Mouse (Mus musculus): ENCODE results near the gene Magi2. TPM values are rescaled to one million over a fixed set of nuclear protein-coding genes. Genes with fewer than 3 reads are reported as not detected.

Magi2 gene
- polyA plus RNA-seq, 1 experiment from 2014 or later: 5.0 TPM

DNA sequence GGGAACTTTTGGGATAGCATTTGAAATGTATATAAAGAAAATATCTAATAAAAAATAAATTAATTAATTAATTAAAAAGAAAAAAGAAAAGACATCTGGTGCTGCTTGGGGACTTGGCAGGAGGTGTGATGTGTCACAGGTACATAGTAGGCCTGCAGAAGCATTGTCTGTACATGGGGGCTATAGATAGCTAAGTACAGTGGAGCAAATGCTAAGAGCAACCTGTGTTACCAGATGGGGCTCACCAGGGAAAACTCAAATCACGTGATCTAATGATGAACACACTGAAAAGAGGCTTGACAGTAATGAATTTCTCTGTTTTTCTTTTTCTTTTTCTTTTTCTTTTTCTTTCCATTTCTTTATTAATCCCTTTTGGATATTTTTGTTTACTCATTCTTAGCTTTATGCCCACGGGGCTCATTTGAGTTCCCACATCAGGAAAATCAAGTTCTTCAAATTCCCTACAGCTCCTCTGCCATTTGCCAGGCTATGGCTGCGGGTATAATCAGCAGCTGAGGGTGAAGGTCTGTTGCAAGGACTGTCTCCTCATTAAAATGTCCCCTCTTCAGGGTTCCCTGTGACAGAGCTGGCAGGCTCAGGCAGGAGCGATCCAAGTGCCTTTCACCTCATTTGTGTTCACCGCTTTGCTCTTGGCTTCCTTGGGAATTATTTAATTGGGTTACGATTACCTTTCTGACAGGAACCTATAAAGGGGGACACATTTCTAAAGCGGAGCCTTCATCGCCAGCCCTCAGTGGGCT, 1058.4 kb downstream of the Magi2 start:
- Histone ChIP-seq H3K27ac (no peak overlapping the region), H3K9ac (no peak overlapping the region), H3K4me3 (replicated peaks) (no peak overlapping the region), H3K4me2 (no peak overlapping the region), H3K27me3 (replicated peaks) (no peaks in the 10 kb centered on the region), H3K9me3 (no peaks in the 10 kb centered on the region), H3K4me1 (no peaks in the 10 kb centered on the region), H3K36me3 (no peaks in the 10 kb centered on the region)
- ATAC-seq (ENCODE audit: insufficient read depth, low FRiP score, low read depth): no peak
- 78% methylated on average over 8 of the region's 8 CpGs for WGBS

DNA sequence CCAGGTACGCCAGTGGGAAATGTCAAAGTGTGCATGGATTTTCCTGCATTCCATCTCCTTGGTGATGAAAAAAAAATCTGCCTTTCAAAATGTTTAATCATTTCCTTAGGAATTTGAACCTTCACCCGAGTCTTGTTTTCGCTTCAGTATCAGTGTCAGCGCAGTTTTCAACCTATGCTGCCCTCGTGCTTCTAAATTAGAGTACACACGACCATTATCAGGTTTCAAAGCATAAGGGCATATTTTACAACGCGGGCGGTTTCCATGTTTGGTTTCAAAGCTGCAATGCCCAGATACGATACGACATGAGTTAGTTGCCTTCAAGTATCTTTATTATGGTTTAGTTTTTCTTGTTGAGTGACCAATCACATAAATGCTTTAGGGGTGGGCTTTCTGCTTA, 1067.7 kb downstream of the Magi2 start:
- Histone ChIP-seq H3K27ac (no peak overlapping the region), H3K4me2 (no peak overlapping the region), H3K9ac (no peak overlapping the region), H3K4me1 (no peaks in the 10 kb centered on the region), H3K4me3 (replicated peaks) (no peak overlapping the region), H3K9me3 (no peaks in the 10 kb centered on the region), H3K36me3 (no peaks in the 10 kb centered on the region), H3K27me3 (replicated peaks) (no peaks in the 10 kb centered on the region)
- 39% methylated on average over 11 of the region's 11 CpGs for WGBS
- ATAC-seq (ENCODE audit: insufficient read depth, low FRiP score, low read depth): no peak

GRCm38 (mm10) chr5:20299816-20300215, 1073.0 kb downstream of the Magi2 start:
- no peak overlapping the region for H3K9ac ChIP-seq
- H3K9me3 ChIP-seq: no peaks in the 10 kb centered on the region
- WGBS: 60% methylated on average over 6 of the region's 6 CpGs
- H3K27ac ChIP-seq: no peak overlapping the region
- no peak for ATAC-seq (ENCODE audit: insufficient read depth, low FRiP score, low read depth)
- H3K36me3 ChIP-seq: no peaks in the 10 kb centered on the region
- no peaks in the 10 kb centered on the region for H3K27me3 ChIP-seq (replicated peaks)
- no peak overlapping the region for H3K4me3 ChIP-seq (replicated peaks)
- H3K4me1 ChIP-seq: no peaks in the 10 kb centered on the region
- H3K4me2 ChIP-seq: no peak overlapping the region

- no peak for ATAC-seq (ENCODE audit: insufficient read depth, low FRiP score, low read depth)
These were observed 1076.5 kb downstream of the Magi2 start for GRCm38 (mm10) chr5:20303056-20303965.

GRCm38 (mm10) chr5:20320970-20321369, 1094.1 kb downstream of the Magi2 start:
- Histone ChIP-seq H3K4me3 (replicated peaks) (no peak overlapping the region), H3K9ac (no peak overlapping the region), H3K9me3 (no peaks in the 10 kb centered on the region), H3K4me1 (no peaks in the 10 kb centered on the region), H3K27ac (no peak overlapping the region), H3K27me3 (replicated peaks) (no peaks in the 10 kb centered on the region), H3K4me2 (no peak overlapping the region), H3K36me3 (no peaks in the 10 kb centered on the region)
- whole genome bisulfite sequencing: 88% methylated on average over 2 of the region's 2 CpGs
- ATAC-seq (ENCODE audit: insufficient read depth, low FRiP score, low read depth): no peak

More at GRCm38 (mm10) chr5:20303056-20303965, 1076.5 kb downstream of the Magi2 start:
- 83% methylated on average over 8 of the region's 8 CpGs for WGBS
- H3K36me3 ChIP-seq: no peaks in the 10 kb centered on the region
- no peaks in the 10 kb centered on the region for H3K27me3 ChIP-seq (replicated peaks)
- H3K4me1 ChIP-seq: no peaks in the 10 kb centered on the region
- H3K27ac ChIP-seq: no peak overlapping the region
- H3K4me3 ChIP-seq (replicated peaks): no peak overlapping the region
- no peak overlapping the region for H3K4me2 ChIP-seq
- H3K9me3 ChIP-seq: no peaks in the 10 kb centered on the region
- no peak overlapping the region for H3K9ac ChIP-seq

DNA sequence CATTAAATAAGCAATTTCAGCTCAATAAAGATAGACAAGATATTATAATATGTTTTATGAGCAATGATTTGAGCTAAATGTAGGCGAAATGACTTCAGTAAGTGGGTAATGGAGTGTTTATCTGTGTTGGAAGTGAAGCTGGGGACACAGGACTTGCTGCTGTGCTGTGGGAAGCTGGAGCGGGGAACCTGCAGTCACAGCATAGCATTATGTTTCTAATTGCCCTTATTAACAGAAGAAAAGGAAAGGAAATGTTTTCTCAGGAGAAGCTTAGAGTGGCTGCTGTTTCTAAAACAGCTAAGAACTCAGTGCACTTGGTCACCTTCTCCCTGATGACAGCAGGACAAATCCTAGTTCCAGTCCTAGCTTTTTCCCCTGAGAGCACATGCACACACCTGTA, 1098.5 kb downstream of the Magi2 start:
- Histone ChIP-seq H3K4me3 (replicated peaks) (no peak overlapping the region), H3K27me3 (replicated peaks) (no peaks in the 10 kb centered on the region), H3K4me1 (no peaks in the 10 kb centered on the region), H3K4me2 (no peak overlapping the region), H3K27ac (no peak overlapping the region), H3K36me3 (no peaks in the 10 kb centered on the region), H3K9ac (no peak overlapping the region), H3K9me3 (no peaks in the 10 kb centered on the region)
- 72% methylated on average over 2 of the region's 2 CpGs for WGBS
- ATAC-seq (ENCODE audit: insufficient read depth, low FRiP score, low read depth): no peak

- WGBS: 46% methylated on average over 1 of the region's 1 CpGs
These were observed 1102.1 kb downstream of the Magi2 start for GRCm38 (mm10) chr5:20328901-20329300.

GRCm38 (mm10) chr5:20330025-20330424, 1103.2 kb downstream of the Magi2 start:
- no peak for ATAC-seq (ENCODE audit: insufficient read depth, low FRiP score, low read depth)
- Histone ChIP-seq H3K4me3 (replicated peaks) (no peak overlapping the region), H3K4me2 (no peak overlapping the region), H3K4me1 (no peaks in the 10 kb centered on the region), H3K27ac (no peak overlapping the region), H3K36me3 (no peaks in the 10 kb centered on the region), H3K27me3 (replicated peaks) (no peaks in the 10 kb centered on the region), H3K9me3 (no peaks in the 10 kb centered on the region), H3K9ac (no peak overlapping the region)
- WGBS: 78% methylated on average over 3 of the region's 3 CpGs

More at GRCm38 (mm10) chr5:20328901-20329300, 1102.1 kb downstream of the Magi2 start:
- no peak overlapping the region for H3K9ac ChIP-seq
- no peaks in the 10 kb centered on the region for H3K36me3 ChIP-seq
- H3K27ac ChIP-seq: no peak overlapping the region
- H3K27me3 ChIP-seq (replicated peaks): no peaks in the 10 kb centered on the region
- H3K4me2 ChIP-seq: no peak overlapping the region
- no peaks in the 10 kb centered on the region for H3K4me1 ChIP-seq
- H3K9me3 ChIP-seq: no peaks in the 10 kb centered on the region
- H3K4me3 ChIP-seq (replicated peaks): no peak overlapping the region
- ATAC-seq (ENCODE audit: insufficient read depth, low FRiP score, low read depth): no peak

DNA sequence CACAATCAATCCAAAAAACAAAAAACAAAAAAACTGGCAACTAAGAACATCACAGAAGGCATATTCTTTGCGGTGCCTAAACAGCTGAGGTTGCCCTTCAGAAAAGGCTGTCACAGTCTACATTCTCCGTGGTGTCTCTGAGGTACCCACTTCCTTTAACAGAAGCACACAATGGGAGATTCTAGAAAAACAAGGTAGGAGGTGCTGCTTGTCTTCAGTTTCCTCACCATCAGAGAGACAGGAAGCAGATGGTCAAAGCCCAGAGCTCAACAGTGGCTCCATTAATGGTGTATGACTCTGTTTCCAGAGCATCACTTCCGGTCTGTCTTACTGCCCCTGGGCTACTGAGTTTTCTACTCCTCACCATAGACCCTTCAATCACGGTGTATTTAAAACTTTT, 1105.7 kb downstream of the Magi2 start:
- H3K4me2 ChIP-seq: no peak overlapping the region
- no peak overlapping the region for H3K27ac ChIP-seq
- no peaks in the 10 kb centered on the region for H3K27me3 ChIP-seq (replicated peaks)
- no peak for ATAC-seq (ENCODE audit: insufficient read depth, low FRiP score, low read depth)
- no peak overlapping the region for H3K9ac ChIP-seq
- WGBS: 73% methylated on average over 4 of the region's 4 CpGs
- no peaks in the 10 kb centered on the region for H3K36me3 ChIP-seq
- no peaks in the 10 kb centered on the region for H3K9me3 ChIP-seq
- no peak overlapping the region for H3K4me3 ChIP-seq (replicated peaks)
- no peaks in the 10 kb centered on the region for H3K4me1 ChIP-seq

DNA sequence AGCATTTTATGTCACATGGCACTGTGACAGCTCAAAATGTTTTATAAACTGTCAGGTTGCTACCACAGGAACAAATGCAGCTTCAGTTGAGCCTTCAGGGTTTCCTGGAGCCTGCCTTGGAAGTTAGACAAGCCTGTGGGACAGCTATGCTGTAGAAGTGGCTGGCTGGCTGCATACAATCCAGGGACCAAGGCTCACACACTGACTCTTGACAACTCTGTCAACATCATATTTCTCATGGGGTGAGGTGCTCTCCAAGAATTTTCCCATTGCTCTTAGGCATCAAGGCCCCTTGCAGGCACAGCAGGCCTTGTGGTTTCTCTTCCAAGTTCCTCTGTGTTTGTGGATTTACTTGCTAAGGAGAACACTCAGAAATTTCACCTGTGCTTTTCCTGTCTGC, 1107.7 kb downstream of the Magi2 start:
- Histone ChIP-seq H3K9ac (no peak overlapping the region), H3K36me3 (no peaks in the 10 kb centered on the region), H3K4me2 (no peak overlapping the region), H3K27ac (no peak overlapping the region), H3K27me3 (replicated peaks) (no peaks in the 10 kb centered on the region), H3K4me1 (no peaks in the 10 kb centered on the region), H3K9me3 (no peaks in the 10 kb centered on the region), H3K4me3 (replicated peaks) (no peak overlapping the region)
- no peak for ATAC-seq (ENCODE audit: insufficient read depth, low FRiP score, low read depth)

GRCm38 (mm10) chr5:20352941-20353340, 1126.1 kb downstream of the Magi2 start:
- no peak for ATAC-seq (ENCODE audit: insufficient read depth, low FRiP score, low read depth)
- WGBS: 84% methylated on average over 8 of the region's 8 CpGs
- no peaks in the 10 kb centered on the region for H3K4me1 ChIP-seq
- no peaks in the 10 kb centered on the region for H3K27me3 ChIP-seq (replicated peaks)
- no peaks in the 10 kb centered on the region for H3K9me3 ChIP-seq
- H3K4me3 ChIP-seq (replicated peaks): no peak overlapping the region
- H3K9ac ChIP-seq: no peak overlapping the region
- no peaks in the 10 kb centered on the region for H3K36me3 ChIP-seq
- no peak overlapping the region for H3K4me2 ChIP-seq
- no peak overlapping the region for H3K27ac ChIP-seq

DNA sequence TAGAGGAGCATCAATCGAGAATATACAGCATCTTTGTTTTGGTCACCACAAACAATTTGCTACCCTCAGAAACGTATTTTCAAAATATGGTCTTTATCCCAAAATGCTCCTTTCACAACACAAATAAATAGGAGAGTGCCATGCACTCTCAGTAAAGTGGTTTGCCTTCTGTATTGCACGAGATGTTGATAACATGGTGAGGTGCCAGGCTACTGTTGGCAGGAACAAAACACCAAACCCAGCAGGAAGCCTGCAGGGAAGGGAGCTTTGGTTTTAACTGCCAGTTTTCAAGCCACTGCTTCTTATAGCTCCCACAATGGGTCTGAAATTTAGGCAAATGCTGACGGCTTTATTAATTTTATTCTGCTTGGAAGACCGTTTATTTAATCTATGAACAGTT, 1131.6 kb downstream of the Magi2 start:
- no peaks in the 10 kb centered on the region for H3K27me3 ChIP-seq (replicated peaks)
- ATAC-seq (ENCODE audit: insufficient read depth, low FRiP score, low read depth): no peak
- H3K9me3 ChIP-seq: no peaks in the 10 kb centered on the region
- H3K4me2 ChIP-seq: no peak overlapping the region
- H3K36me3 ChIP-seq: no peaks in the 10 kb centered on the region
- H3K9ac ChIP-seq: no peak overlapping the region
- H3K4me3 ChIP-seq (replicated peaks): no peak overlapping the region
- H3K27ac ChIP-seq: no peak overlapping the region
- 64% methylated on average over 5 of the region's 5 CpGs for WGBS
- no peaks in the 10 kb centered on the region for H3K4me1 ChIP-seq
